Comparison of ENCODE assay signal across 8 mouse cellular contexts in genomic region chr15:99474576-99474926, GRCm38 (mm10). TPM values are rescaled to one million over a fixed set of nuclear protein-coding genes. Genes with fewer than 3 reads are reported as not detected.
DNase-seq lines count a peak whose midpoint lies in the region; ATAC-seq and TF ChIP-seq lines count a peak whose summit lies in the region.

Gene Bcdin3d (minus strand): TSS chr15:99474730.

- H3K36me3 ChIP-seq in embryonic facial prominence, embryonic 11.5 days (replicated peaks; ENCODE audit: control insufficient read depth, insufficient read depth, low read depth, low read length): no peaks in the 10 kb centered on the region; the same call in 1 of the 2 replicates
- H3K36me3 ChIP-seq in heart, adult 2 months (ENCODE audit: control insufficient read depth, insufficient read depth, low read length): no peaks in the 10 kb centered on the region
- H3K36me3 ChIP-seq in kidney, adult 2 months (ENCODE audit: control insufficient read depth, insufficient read depth, low read length): no peaks in the 10 kb centered on the region
- H3K36me3 ChIP-seq in limb, embryonic 13.5 days: peaks cover 15% of the 10 kb centered on the region
- no peaks in the 10 kb centered on the region for H3K36me3 ChIP-seq in midbrain, embryonic 15.5 days (replicated peaks)

- peak within 1 kb of the TSS; percentile 87 for H3K27ac ChIP-seq in embryonic facial prominence, embryonic 11.5 days (replicated peaks; ENCODE audit: low read depth, low read length)
- H3K27ac ChIP-seq in heart, adult 2 months: peak within 1 kb of the TSS; percentile 90
- peak within 1 kb of the TSS; percentile 58 for H3K27ac ChIP-seq in kidney, adult 2 months (ENCODE audit: insufficient read depth, low read depth, low read length)
- peak within 1 kb of the TSS; percentile 92 for H3K27ac ChIP-seq in limb, embryonic 13.5 days
- H3K27ac ChIP-seq in midbrain, embryonic 15.5 days: peak within 1 kb of the TSS; percentile 86

- TF ChIP-seq CTCF in heart, adult 2 months (IDR thresholded peaks at IDR 0.05): peak; percentile 61
- no peak for TF ChIP-seq CTCF in kidney, adult 2 months (conservative IDR thresholded peaks at IDR 0.05; ENCODE audit: insufficient read depth, insufficient read length, low read depth, low read length)

- peak; percentile 79 for TF ChIP-seq POLR2A in heart, adult 2 months (IDR thresholded peaks at IDR 0.05; ENCODE audit: insufficient read depth, low read depth, low read length)
- no peak for TF ChIP-seq POLR2A in kidney, adult 2 months (IDR thresholded peaks at IDR 0.05; ENCODE audit: low read depth, low read length)

- WGBS in embryonic facial prominence, embryonic 11.5 days: under 1% methylated on average over 26 of the region's 26 CpGs
- WGBS in heart, adult 2 months: under 1% methylated on average over 26 of the region's 26 CpGs
- 1% methylated on average over 26 of the region's 26 CpGs for WGBS in kidney, adult 2 months
- under 1% methylated on average over 26 of the region's 26 CpGs for WGBS in limb, embryonic 13.5 days
- WGBS in midbrain, embryonic 15.5 days: 1% methylated on average over 26 of the region's 26 CpGs

- TF ChIP-seq EP300 in heart, adult 2 months (IDR thresholded peaks at IDR 0.05; ENCODE audit: insufficient read depth, low read depth, low read length): no peak

- H3K4me3 ChIP-seq in embryonic facial prominence, embryonic 11.5 days (ENCODE audit: low read depth, low read length): peak within 1 kb of the TSS; percentile 76
- peak within 1 kb of the TSS; percentile 100 for H3K4me3 ChIP-seq in heart, adult 2 months
- peak within 1 kb of the TSS; percentile 72 for H3K4me3 ChIP-seq in kidney, adult 2 months (ENCODE audit: insufficient read depth, low read depth, low read length)
- H3K4me3 ChIP-seq in limb, embryonic 13.5 days: peak within 1 kb of the TSS; percentile 85
- H3K4me3 ChIP-seq in midbrain, embryonic 15.5 days: peak within 1 kb of the TSS; percentile 85

- peak; percentile 87 for DNase-seq in layer of hippocampus, adult 11-12 months (ENCODE audit: low spot score)
- DNase-seq in layer of hippocampus, adult 9-10 months (ENCODE audit: low spot score): no peak
- DNase-seq in embryonic facial prominence, embryonic 11.5 days (ENCODE audit: low spot score): peak; percentile 94
- peak; percentile 90 to 91 for DNase-seq in heart, adult 2 months
- DNase-seq in kidney, adult 2 months: peak; percentile 91
- DNase-seq in spleen, postnatal 10 days (ENCODE audit: low spot score in 2 of 2): peak; percentile 69 to 86

- H3K9ac ChIP-seq in embryonic facial prominence, embryonic 11.5 days (replicated peaks; ENCODE audit: low read length): peak within 1 kb of the TSS; percentile 89
- H3K9ac ChIP-seq in heart, adult 2 months (ENCODE audit: low read depth, low read length): peak within 1 kb of the TSS; percentile 88
- peak within 1 kb of the TSS; percentile 89 for H3K9ac ChIP-seq in limb, embryonic 13.5 days
- peak within 1 kb of the TSS; percentile 78 for H3K9ac ChIP-seq in midbrain, embryonic 15.5 days

- peak within 1 kb of the TSS; percentile 65 for H3K4me2 ChIP-seq in embryonic facial prominence, embryonic 11.5 days (ENCODE audit: low read depth, low read length)
- peak within 1 kb of the TSS; percentile 76 for H3K4me2 ChIP-seq in limb, embryonic 13.5 days (replicated peaks)
- peak within 1 kb of the TSS; percentile 82 for H3K4me2 ChIP-seq in midbrain, embryonic 15.5 days

- H3K9me3 ChIP-seq in embryonic facial prominence, embryonic 11.5 days (replicated peaks; ENCODE audit: control insufficient read depth, low read length): no peaks in the 10 kb centered on the region
- H3K9me3 ChIP-seq in limb, embryonic 13.5 days: peaks cover 2% of the 10 kb centered on the region; the same call in 1 of the 2 replicates
- no peaks in the 10 kb centered on the region for H3K9me3 ChIP-seq in midbrain, embryonic 15.5 days

- intact Hi-C loops in heart, adult 2 months (cut with DNase I): no loop called here

- H3K27me3 ChIP-seq in embryonic facial prominence, embryonic 11.5 days (ENCODE audit: control insufficient read depth, insufficient read depth, low read length): no peaks in the 10 kb centered on the region
- no peaks in the 10 kb centered on the region for H3K27me3 ChIP-seq in heart, adult 2 months (ENCODE audit: control insufficient read depth, insufficient read depth, low read length)
- H3K27me3 ChIP-seq in kidney, adult 2 months (replicated peaks; ENCODE audit: control insufficient read depth, insufficient read depth, low read length): no peaks in the 10 kb centered on the region
- no peaks in the 10 kb centered on the region for H3K27me3 ChIP-seq in limb, embryonic 13.5 days
- no peaks in the 10 kb centered on the region for H3K27me3 ChIP-seq in midbrain, embryonic 15.5 days (replicated peaks)

- ATAC-seq in embryonic facial prominence, embryonic 11.5 days (replicated peaks; ENCODE audit: insufficient number of reproducible peaks, low FRiP score, low TSS enrichment, low read depth): peak; percentile 81
- ATAC-seq in limb, embryonic 13.5 days (ENCODE audit: low FRiP score, low read depth): peak; percentile 89
- peak; percentile 89 for ATAC-seq in midbrain, embryonic 15.5 days (replicated peaks)

- no peaks in the 10 kb centered on the region for H3K79me2 ChIP-seq in heart, adult 2 months (replicated peaks; ENCODE audit: control insufficient read depth, insufficient read depth, low read length)

- H3K4me1 ChIP-seq in embryonic facial prominence, embryonic 11.5 days (ENCODE audit: control insufficient read depth, insufficient read depth, low read length): no peaks in the 10 kb centered on the region
- H3K4me1 ChIP-seq in heart, adult 2 months (ENCODE audit: control insufficient read depth, insufficient read depth, low read length): peaks cover 6% of the 10 kb centered on the region
- peaks cover 4% of the 10 kb centered on the region; the same call in 1 of the 2 replicates for H3K4me1 ChIP-seq in kidney, adult 2 months (ENCODE audit: control insufficient read depth, insufficient read depth, low read length)
- H3K4me1 ChIP-seq in limb, embryonic 13.5 days: peaks cover 14% of the 10 kb centered on the region
- H3K4me1 ChIP-seq in midbrain, embryonic 15.5 days: peaks cover 21% of the 10 kb centered on the region

RNA-seq across cellular contexts. Expression of gene Bcdin3d, which starts in this region (rescaled TPM):
- 15.1 and 16.7 TPM in 2 replicates for polyA plus RNA-seq in embryonic facial prominence, embryonic 11.5 days (2014; fragmentation: Nextera tagmentation; extraction: Ambion mirVana)
- 1 to 10 TPM; 2.5 to 3.1 TPM for total RNA-seq in heart, adult 2 months (2021)
- 4.2 and 4.3 TPM in 2 replicates for polyA plus RNA-seq in heart, adult 2 months (2012; rRNA removed)
- polyA plus RNA-seq in kidney, adult 2 months (2012; rRNA removed): 5.8 and 7.0 TPM in 2 replicates
- 17.0 and 19.7 TPM in 2 replicates for polyA plus RNA-seq in limb, embryonic 13.5 days (2015; fragmentation: Nextera tagmentation; extraction: Ambion mirVana)
- polyA plus RNA-seq in midbrain, embryonic 15.5 days (2015; fragmentation: Nextera tagmentation; extraction: Ambion mirVana): 21.5 and 23.0 TPM in 2 replicates
